Mouse (Mus musculus) midbrain, embryonic 15.5 days (tissue): Measurements from ENCODE around the gene Fblim1. TPM values are rescaled to one million over a fixed set of nuclear protein-coding genes. Genes with fewer than 3 reads are reported as not detected.
A peak's percentile ranks its signal among the peaks of the same experiment; 100 is the strongest.
"Not testable (repeated sequence)": the region's sequence is repeated elsewhere in the genome, so short reads cannot be mapped to it uniquely, and the experiment has no call there.

Experiments
- ATAC-seq: fragments of 200-750 bp; cut with Nextera tagmentation; replicated peaks from 2 replicates; pipeline ENCODE4 v1.8.0; 2017; ENCODE audit warnings: moderate TSS enrichment
- H3K27ac ChIP-seq: fragments of 300-500 bp; sonication (generic); 2 replicates; pipeline ENCODE4 v1.5.1; 2015; ENCODE audit warnings: mild to moderate bottlenecking, inconsistent platforms
- H3K27me3 ChIP-seq: fragments of 300-500 bp; sonication (generic); replicated peaks from 2 replicates; pipeline ENCODE4 v1.6.1; 2015; ENCODE audit warnings: inconsistent platforms
- H3K36me3 ChIP-seq: fragments of 300-500 bp; sonication (generic); replicated peaks from 2 replicates; pipeline ENCODE4 v1.6.1; 2015; ENCODE audit warnings: inconsistent platforms
- H3K4me1 ChIP-seq: fragments of 300-500 bp; sonication (generic); 2 replicates; pipeline ENCODE4 v1.6.1; 2015; ENCODE audit warnings: inconsistent platforms
- H3K4me2 ChIP-seq: fragments of 300-500 bp; sonication (generic); 2 replicates; pipeline ENCODE4 v1.6.1; 2015; ENCODE audit warnings: inconsistent platforms, mild to moderate bottlenecking, moderate library complexity
- H3K4me3 ChIP-seq: fragments of 300-500 bp; sonication (generic); 2 replicates; pipeline ENCODE4 v1.5.1; 2015; ENCODE audit warnings: mild to moderate bottlenecking, inconsistent platforms
- H3K9ac ChIP-seq: fragments of 300-500 bp; sonication (generic); 2 replicates; pipeline ENCODE4 v1.6.1; 2015; ENCODE audit warnings: mild to moderate bottlenecking, inconsistent platforms
- H3K9me3 ChIP-seq: fragments of 300-500 bp; sonication (generic); 2 replicates; pipeline ENCODE4 v1.6.1; 2016; ENCODE audit warnings: inconsistent platforms
- WGBS: fragments of 180-500 bp; shearing (Covaris S2); methylation state at CpG from one replicate; pipeline ENCODE4 v1.1.7; 2015; ENCODE audit warnings: mixed read lengths; 5-methylcytosine and 5-hydroxymethylcytosine counted together
- polyA plus RNA-seq: library from polyadenylated mRNA; unstranded; fragments of >200 nt; fragmentation: Nextera tagmentation; extraction: Ambion mirVana; gene quantifications from 2 replicates; pipeline ENCODE4 v1.2.1, GENCODE M21; 2015

The Fblim1 gene
- polyA plus RNA-seq, 1 experiment from 2014 or later, result 41.0 TPM

DNA sequence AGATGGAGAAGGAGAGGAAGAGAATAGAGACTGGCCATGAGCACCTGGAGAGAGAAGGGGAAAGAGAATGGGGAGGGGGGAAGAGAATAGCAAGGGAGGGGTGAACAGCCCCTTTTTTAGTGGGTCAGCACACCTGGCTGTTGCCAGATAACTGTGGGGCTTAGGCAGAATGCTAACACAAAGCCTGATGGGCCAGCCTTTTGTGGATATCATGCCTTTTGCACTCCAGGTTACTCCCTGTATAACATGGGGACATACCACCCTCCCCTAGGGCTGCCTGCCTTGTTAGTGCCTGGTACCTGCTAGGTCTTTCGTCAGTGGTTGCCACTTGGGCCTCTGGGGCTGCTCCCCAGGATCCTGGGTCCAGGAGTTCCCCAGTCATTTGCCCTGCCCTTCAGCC is 35.1 kb downstream of the Fblim1 start:
- Histone ChIP-seq H3K4me2 (no peak overlapping the region), H3K4me3 (no peak overlapping the region), H3K4me1 (0 out of 2 replicates have a peak, but pooled peaks cover 3% of the 10 kb centered on the region), H3K9me3 (no peaks in the 10 kb centered on the region), H3K36me3 (no peaks in the 10 kb centered on the region), H3K9ac (no peak overlapping the region), H3K27ac (no peak overlapping the region), H3K27me3 (no peaks in the 10 kb centered on the region)
- WGBS, result 85% methylated on average over 1 of the region's 1 CpGs
- ATAC-seq, result no peak

DNA sequence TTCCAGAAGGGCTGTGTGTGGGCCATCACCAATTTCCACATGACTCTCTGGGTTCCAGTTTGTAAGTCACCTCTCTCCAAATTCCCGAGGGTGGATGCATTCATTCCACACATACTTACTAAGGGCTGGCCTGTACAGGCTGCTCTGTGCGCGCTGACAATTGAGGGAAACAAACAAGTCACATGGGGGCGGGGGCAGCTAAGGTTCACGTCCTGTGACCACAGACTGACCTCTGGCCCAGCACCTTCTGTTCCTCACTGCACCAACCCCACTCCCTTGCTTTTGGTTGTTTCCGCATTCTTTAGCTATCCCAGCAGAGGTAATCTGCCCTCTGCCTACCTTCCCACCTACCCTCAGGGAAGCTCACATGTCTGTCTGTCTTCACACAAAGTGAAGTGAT is 35.9 kb downstream of the Fblim1 start:
- Histone ChIP-seq H3K27ac (no peak overlapping the region), H3K9ac (no peak overlapping the region), H3K9me3 (no peaks in the 10 kb centered on the region), H3K4me1 (no peaks in the 10 kb centered on the region), H3K27me3 (no peaks in the 10 kb centered on the region), H3K36me3 (no peaks in the 10 kb centered on the region), H3K4me3 (no peak overlapping the region), H3K4me2 (no peak overlapping the region)
- WGBS, result 65% methylated on average over 6 of the region's 6 CpGs
- no peak for ATAC-seq

GRCm38 (mm10) chr4:141568966-141569365 is 36.9 kb downstream of the Fblim1 start:
- no peaks in the 10 kb centered on the region for H3K27me3 ChIP-seq
- no peak overlapping the region for H3K27ac ChIP-seq
- no peaks in the 10 kb centered on the region for H3K4me1 ChIP-seq
- no peak overlapping the region for H3K4me3 ChIP-seq
- no peak overlapping the region for H3K4me2 ChIP-seq
- WGBS, result 84% methylated on average over 5 of the region's 5 CpGs
- ATAC-seq, result no peak
- H3K9me3 ChIP-seq, result no peaks in the 10 kb centered on the region
- H3K9ac ChIP-seq, result no peak overlapping the region
- no peaks in the 10 kb centered on the region for H3K36me3 ChIP-seq

DNA sequence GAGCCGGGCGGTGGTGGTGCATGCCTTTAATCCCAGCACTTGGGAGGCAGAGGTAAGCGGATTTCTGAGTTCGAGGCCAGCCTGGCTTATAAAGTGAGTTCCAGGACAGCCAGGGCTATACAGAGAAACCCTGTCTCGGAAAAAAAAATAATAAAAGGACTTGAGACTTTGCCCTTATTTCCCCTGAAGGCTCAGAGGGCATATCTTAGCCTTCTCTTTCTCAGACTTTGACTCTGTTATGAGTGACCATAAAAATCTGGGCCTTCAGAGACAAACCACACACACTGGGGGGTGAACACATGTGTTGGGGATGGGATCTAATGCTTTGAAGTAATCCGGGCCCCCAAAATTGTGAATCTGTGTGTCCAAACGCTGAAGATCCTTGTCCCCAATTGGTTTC is 38.7 kb downstream of the Fblim1 start:
- H3K27ac ChIP-seq, H3K9me3 ChIP-seq, H3K27me3 ChIP-seq, H3K4me1 ChIP-seq, H3K36me3 ChIP-seq, ATAC-seq, H3K9ac ChIP-seq, H3K4me3 ChIP-seq, H3K4me2 ChIP-seq: not testable (repeated sequence)
- 93% methylated on average over 7 of the region's 7 CpGs for WGBS

DNA sequence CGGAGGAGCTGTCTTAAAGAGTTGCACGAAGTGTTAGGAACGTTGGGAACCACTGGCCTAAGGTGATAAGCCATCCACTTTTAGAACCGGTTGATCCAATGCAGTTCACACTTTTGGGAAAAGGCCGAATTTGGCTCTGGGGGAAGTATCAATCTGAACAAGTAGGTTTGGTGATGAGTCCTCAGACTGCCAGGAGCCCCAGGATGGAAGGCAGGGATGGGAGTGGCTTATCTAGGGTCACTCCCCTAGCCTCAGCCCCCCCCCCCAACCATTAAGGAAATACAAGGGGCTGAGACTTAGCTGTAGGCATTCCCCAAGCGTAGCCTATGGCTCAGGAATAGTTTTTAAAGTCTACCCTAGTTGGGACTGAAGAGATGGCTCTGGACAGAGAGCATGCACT is 39.7 kb downstream of the Fblim1 start:
- Histone ChIP-seq H3K4me1 (no peaks in the 10 kb centered on the region), H3K9ac (no peak overlapping the region), H3K4me3 (no peak overlapping the region), H3K27ac (no peak overlapping the region), H3K36me3 (no peaks in the 10 kb centered on the region), H3K9me3 (no peaks in the 10 kb centered on the region), H3K27me3 (no peaks in the 10 kb centered on the region), H3K4me2 (no peak overlapping the region)
- no peak for ATAC-seq
- 92% methylated on average over 6 of the region's 6 CpGs for WGBS

- Histone ChIP-seq H3K36me3 (no peaks in the 10 kb centered on the region), H3K9ac (no peak overlapping the region), H3K4me2 (no peak overlapping the region), H3K27ac (no peak overlapping the region), H3K4me1 (no peaks in the 10 kb centered on the region; the same call in 1 of the 2 replicates), H3K27me3 (no peaks in the 10 kb centered on the region), H3K4me3 (no peak overlapping the region), H3K9me3 (no peaks in the 10 kb centered on the region)
- WGBS, result 13% methylated on average over 7 of the region's 7 CpGs
- no peak for ATAC-seq
Measured at GRCm38 (mm10) chr4:141565325-141565724, 40.6 kb downstream of the Fblim1 start.

DNA sequence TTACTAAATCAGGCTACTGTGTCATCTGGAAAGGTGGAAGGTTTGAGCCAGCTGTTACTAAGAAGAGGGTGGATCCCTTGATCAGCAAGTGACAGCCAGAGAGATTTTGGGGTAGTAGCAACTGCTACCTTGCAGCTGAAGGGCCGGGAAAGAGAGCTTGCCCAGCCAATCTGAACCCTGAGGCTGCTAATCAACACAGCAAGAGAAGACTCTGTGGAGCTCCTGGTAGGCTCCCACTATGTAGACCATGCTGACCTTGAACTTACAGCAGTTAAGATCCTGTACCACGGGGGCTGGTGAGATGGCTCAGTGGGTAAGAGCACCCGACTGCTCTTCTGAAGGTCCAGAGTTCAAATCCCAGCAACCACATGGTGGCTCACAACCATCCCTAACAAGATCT is 41.2 kb downstream of the Fblim1 start:
- Histone ChIP-seq H3K4me1 (peaks cover 3% of the 10 kb centered on the region; the same call in 1 of the 2 replicates), H3K27me3 (no peaks in the 10 kb centered on the region), H3K4me3 (no peak overlapping the region), H3K36me3 (no peaks in the 10 kb centered on the region), H3K9ac (no peak overlapping the region), H3K9me3 (no peaks in the 10 kb centered on the region), H3K4me2 (no peak overlapping the region), H3K27ac (no peak overlapping the region)
- WGBS, result 68% methylated on average over 3 of the region's 3 CpGs
- no peak for ATAC-seq

- Histone ChIP-seq H3K27me3 (no peaks in the 10 kb centered on the region), H3K27ac (no peak overlapping the region), H3K9ac (no peak overlapping the region), H3K9me3 (no peaks in the 10 kb centered on the region), H3K4me3 (no peak overlapping the region), H3K4me1 (peaks cover 6% of the 10 kb centered on the region; the same call in 1 of the 2 replicates), H3K4me2 (no peak overlapping the region), H3K36me3 (no peaks in the 10 kb centered on the region)
- WGBS, result 88% methylated on average over 4 of the region's 4 CpGs
- ATAC-seq, result no peak
Measured at GRCm38 (mm10) chr4:141564209-141564608, 41.7 kb downstream of the Fblim1 start.

DNA sequence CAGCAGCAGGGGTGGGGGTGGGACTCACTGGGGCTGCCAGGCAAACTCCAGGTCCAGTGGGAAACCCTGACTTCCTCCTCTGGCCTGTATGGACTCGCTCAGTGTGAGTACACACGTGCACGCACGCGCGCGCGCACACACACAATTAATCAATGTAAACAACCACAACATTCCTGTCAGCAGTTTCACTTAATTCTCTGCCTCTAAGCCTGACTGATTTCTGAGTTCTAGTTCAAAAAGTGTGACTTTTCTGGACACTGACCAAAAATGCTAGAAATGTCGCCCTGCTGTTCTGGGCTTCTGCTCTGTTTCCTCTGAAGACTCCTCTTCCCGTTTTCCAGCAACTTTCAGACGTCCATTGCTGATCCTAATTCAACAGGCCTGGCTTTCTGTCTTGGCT is 43.6 kb downstream of the Fblim1 start:
- H3K36me3 ChIP-seq, result no peaks in the 10 kb centered on the region
- 82% methylated on average over 11 of the region's 11 CpGs for WGBS
- ATAC-seq, result no peak
- H3K27ac ChIP-seq, result no peak overlapping the region
- H3K4me1 ChIP-seq, result peaks cover 18% of the 10 kb centered on the region
- H3K9me3 ChIP-seq, result no peaks in the 10 kb centered on the region
- no peak overlapping the region for H3K9ac ChIP-seq
- no peak overlapping the region for H3K4me3 ChIP-seq
- no peaks in the 10 kb centered on the region for H3K27me3 ChIP-seq
- H3K4me2 ChIP-seq, result no peak overlapping the region

DNA sequence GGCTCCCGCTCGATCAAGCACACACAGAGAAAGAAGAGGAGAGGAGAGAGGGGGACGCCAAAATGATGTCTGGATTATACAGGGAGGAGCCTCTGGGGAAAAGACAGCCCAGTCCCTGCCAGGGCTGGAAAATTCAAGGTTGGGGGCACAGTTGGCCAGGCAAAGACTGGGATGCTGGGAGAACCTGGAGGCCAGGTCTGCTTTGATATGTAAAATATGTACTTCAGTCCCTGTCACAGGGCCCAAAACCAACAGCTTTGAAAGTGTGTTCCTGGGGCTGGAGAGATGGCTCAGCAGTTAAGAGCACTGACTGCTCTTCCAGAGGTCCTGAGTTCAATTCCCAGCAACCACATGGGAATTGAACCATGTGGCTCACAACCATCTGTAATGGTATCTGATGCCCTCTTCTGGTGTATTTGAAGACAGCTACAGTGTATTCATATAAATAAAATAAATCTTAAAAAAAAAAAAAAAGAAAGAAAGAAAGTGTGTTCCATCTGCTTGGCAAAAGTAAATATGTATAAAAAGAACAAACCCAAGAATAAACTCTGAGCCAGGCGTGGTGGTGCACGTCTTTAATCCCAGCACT is 44.5 kb downstream of the Fblim1 start:
- H3K4me2 ChIP-seq, ATAC-seq, H3K36me3 ChIP-seq, H3K9ac ChIP-seq, H3K4me3 ChIP-seq, H3K27me3 ChIP-seq, H3K9me3 ChIP-seq, H3K27ac ChIP-seq: not testable (repeated sequence)
- H3K4me1 ChIP-seq, result peaks cover 18% of the 10 kb centered on the region
- 73% methylated on average over 5 of the region's 5 CpGs for WGBS

DNA sequence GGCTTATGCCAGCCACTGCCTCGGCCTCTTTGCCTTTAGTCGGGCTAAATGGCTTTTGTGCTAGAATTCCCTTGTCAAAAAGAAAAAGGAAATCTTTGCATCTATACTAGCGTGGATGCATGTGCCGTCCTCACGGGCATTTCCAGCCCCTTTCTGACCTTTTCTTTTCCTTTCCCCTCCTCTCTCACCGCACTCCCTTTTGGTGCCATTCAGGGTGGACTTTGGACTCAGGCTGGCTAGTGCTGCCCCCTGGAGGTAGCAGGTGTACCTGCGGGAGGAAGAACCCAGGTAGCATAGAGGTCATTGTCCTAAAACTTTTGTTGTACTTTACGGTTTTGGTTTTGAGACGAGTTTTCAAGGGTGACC is 46.0 kb downstream of the Fblim1 start:
- Histone ChIP-seq H3K4me1 (peaks cover 18% of the 10 kb centered on the region), H3K4me2 (peak overlapping the region; percentile 61), H3K9me3 (no peaks in the 10 kb centered on the region), H3K27me3 (no peaks in the 10 kb centered on the region), H3K4me3 (peak overlapping the region; percentile 35), H3K36me3 (no peaks in the 10 kb centered on the region), H3K27ac (peak overlapping the region; percentile 86), H3K9ac (peak overlapping the region; percentile 37)
- 1% methylated on average over 9 of the region's 9 CpGs for WGBS
- peak; percentile 52; the same call in 1 of the 2 replicates for ATAC-seq

DNA sequence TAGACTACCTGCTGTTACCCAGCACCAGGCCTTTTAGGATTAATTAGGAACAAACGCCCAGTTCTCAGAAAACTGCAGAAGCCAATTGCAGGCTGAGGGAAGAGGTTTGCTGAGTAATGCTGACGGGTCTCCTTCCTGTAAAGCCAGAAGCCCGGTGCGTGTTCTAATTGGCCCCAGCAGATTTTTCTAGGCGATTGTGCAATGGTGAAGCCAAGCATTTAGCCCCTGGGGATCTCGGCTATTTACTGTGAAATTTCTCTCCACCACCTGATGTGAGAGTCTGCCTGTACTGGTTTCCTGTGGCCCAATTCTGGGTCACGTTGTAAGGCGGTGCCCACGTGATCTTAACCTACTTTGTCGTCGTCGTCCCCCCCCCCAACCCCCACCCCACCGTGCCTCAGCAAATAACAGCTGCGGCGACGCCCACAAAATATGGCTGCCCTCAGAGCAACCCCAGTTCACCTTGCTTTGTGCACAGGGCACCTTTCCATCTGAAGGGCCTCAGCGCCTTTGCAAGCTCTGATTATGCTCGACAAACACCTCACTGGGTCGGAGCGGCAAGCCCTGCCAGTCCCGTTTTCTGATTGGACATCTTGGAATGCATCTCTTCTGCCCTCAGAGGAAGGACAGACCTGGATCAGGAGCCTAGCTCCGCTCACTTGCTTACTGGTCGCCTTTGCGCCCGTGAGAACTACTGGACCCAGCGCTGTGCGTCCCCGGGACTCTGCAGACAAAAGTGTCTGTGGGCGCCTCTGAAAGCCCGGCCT is 46.6 kb downstream of the Fblim1 start:
- ATAC-seq, result peak; percentile 76
- H3K36me3 ChIP-seq, result no peaks in the 10 kb centered on the region
- H3K27ac ChIP-seq, result peak overlapping the region; percentile 86
- peak overlapping the region; percentile 61 for H3K4me2 ChIP-seq
- H3K4me1 ChIP-seq, result peaks cover 18% of the 10 kb centered on the region
- H3K9ac ChIP-seq, result peak overlapping the region; percentile 37
- H3K4me3 ChIP-seq, result peak overlapping the region; percentile 35
- H3K27me3 ChIP-seq, result no peaks in the 10 kb centered on the region
- WGBS, result under 1% methylated on average over 30 of the region's 30 CpGs
- H3K9me3 ChIP-seq, result no peaks in the 10 kb centered on the region

DNA sequence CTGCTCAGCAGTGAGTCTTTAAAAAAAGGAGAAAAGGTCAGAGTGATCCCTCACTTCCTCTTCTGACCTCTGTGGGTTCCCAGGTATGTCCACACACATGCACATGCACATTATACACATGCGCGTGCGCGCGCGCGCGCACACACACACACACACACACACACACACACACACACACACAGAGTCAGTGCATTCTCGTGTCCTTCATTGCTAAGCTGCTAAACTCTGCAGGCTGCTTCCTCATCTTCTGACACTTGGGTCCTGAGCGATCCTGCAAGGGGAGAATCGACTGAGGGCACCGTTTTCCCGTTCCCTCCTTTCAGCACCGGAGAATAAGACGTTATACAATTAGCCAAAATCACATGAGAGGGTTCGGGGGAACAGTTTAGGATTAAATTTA is 47.2 kb downstream of the Fblim1 start:
- 14% methylated on average over 16 of the region's 16 CpGs for WGBS
- Histone ChIP-seq H3K9me3 (no peaks in the 10 kb centered on the region), H3K27ac (peak overlapping the region; percentile 86), H3K9ac (peak overlapping the region; percentile 37), H3K27me3 (no peaks in the 10 kb centered on the region), H3K4me2 (peak overlapping the region; percentile 61), H3K4me1 (peaks cover 18% of the 10 kb centered on the region), H3K36me3 (no peaks in the 10 kb centered on the region), H3K4me3 (peak overlapping the region; percentile 35)
- ATAC-seq, result peak; percentile 46
